Mouse (Mus musculus) c-Kit-positive CD71-negative TER-119-negative erythroid progenitor cells, embryonic 14.5 days (primary cell): Measurements from ENCODE around the gene Gm28308.

Experiments used
- DNase-seq: peaks from one replicate; pipeline ENCODE4 v3.0.0-alpha.2; 2013; ENCODE audit warnings: low read depth

The Gm28308 gene

GRCm38 (mm10) chr6:52183311-52184080, 29.6 kb downstream of the Gm28308 start:
- no peak for DNase-seq

- no peak for DNase-seq
Measured at GRCm38 (mm10) chr6:52182793-52183192, 30.3 kb downstream of the Gm28308 start.

- DNase-seq: no peak
Measured at GRCm38 (mm10) chr6:52182030-52182429, 31.1 kb downstream of the Gm28308 start.

GRCm38 (mm10) chr6:52180726-52181125, 32.4 kb downstream of the Gm28308 start:
- DNase-seq: no peak

GRCm38 (mm10) chr6:52180213-52180710, 32.9 kb downstream of the Gm28308 start:
- no peak for DNase-seq

- DNase-seq: no peak
Measured at GRCm38 (mm10) chr6:52179690-52180089, 33.4 kb downstream of the Gm28308 start.

GRCm38 (mm10) chr6:52178918-52179665, 34.0 kb downstream of the Gm28308 start:
- DNase-seq: no peak

GRCm38 (mm10) chr6:52177806-52178205, 35.3 kb downstream of the Gm28308 start:
- DNase-seq: no peak

GRCm38 (mm10) chr6:52177061-52177735, 35.9 kb downstream of the Gm28308 start, which contains the start of gene 5730596B20Rik:
Gene 5730596B20Rik (plus strand): TSS chr6:52177498.
- no peak for DNase-seq

- no peak for DNase-seq
Measured at GRCm38 (mm10) chr6:52176391-52176790, 36.7 kb downstream of the Gm28308 start.

GRCm38 (mm10) chr6:52175864-52176263, 37.3 kb downstream of the Gm28308 start:
- DNase-seq: no peak

GRCm38 (mm10) chr6:52174968-52175751, 38.0 kb downstream of the Gm28308 start:
- DNase-seq: no peak

GRCm38 (mm10) chr6:52173648-52174047, 39.5 kb downstream of the Gm28308 start:
- no peak for DNase-seq

GRCm38 (mm10) chr6:52172501-52172900, 40.6 kb downstream of the Gm28308 start:
- peak; percentile 34 for DNase-seq

- DNase-seq: no peak
Measured at GRCm38 (mm10) chr6:52171938-52172337, 41.2 kb downstream of the Gm28308 start.

GRCm38 (mm10) chr6:52171331-52171730, 41.8 kb downstream of the Gm28308 start:
- no peak for DNase-seq

- DNase-seq: no peak
Measured at GRCm38 (mm10) chr6:52170898-52171223, 42.3 kb downstream of the Gm28308 start.

GRCm38 (mm10) chr6:52170166-52170897, 42.8 kb downstream of the Gm28308 start:
- DNase-seq: no peak

- DNase-seq: no peak
Measured at GRCm38 (mm10) chr6:52169499-52170165, 43.5 kb downstream of the Gm28308 start.
